Mouse (Mus musculus) embryonic facial prominence, embryonic 10.5 days (tissue): Measurements from ENCODE around the gene Rbfox3. TPM values are rescaled to one million over a fixed set of nuclear protein-coding genes. Genes with fewer than 3 reads are reported as not detected.

Experiments used
- DNase-seq: peaks from one replicate; pipeline ENCODE4 v3.0.0-alpha.2; 2017; ENCODE audit warnings: low spot score
- H3K27ac ChIP-seq: fragments of 300-500 bp; sonication (generic); replicated peaks from 2 replicates; pipeline ENCODE4 v1.5.1; 2016; ENCODE audit warnings: mild to moderate bottlenecking
- H3K27me3 ChIP-seq: fragments of 300-500 bp; sonication (generic); replicated peaks from 2 replicates; pipeline ENCODE4 v1.6.1; 2016; ENCODE audit warnings: low read depth, mild to moderate bottlenecking; ENCODE audit not compliant: poor library complexity, severe bottlenecking
- H3K36me3 ChIP-seq: fragments of 300-500 bp; sonication (generic); replicated peaks from 2 replicates; pipeline ENCODE4 v1.6.1; 2016; ENCODE audit warnings: mild to moderate bottlenecking, moderate library complexity
- H3K4me1 ChIP-seq: fragments of 300-500 bp; sonication (generic); 2 replicates; pipeline ENCODE4 v1.6.1; 2016
- H3K4me3 ChIP-seq: fragments of 300-500 bp; sonication (generic); 2 replicates; pipeline ENCODE4 v1.5.1; 2016; ENCODE audit warnings: mild to moderate bottlenecking, moderate library complexity
- H3K9me3 ChIP-seq: fragments of 300-500 bp; sonication (generic); 2 replicates; pipeline ENCODE4 v1.6.1; 2016; ENCODE audit warnings: mild to moderate bottlenecking
- WGBS: fragments of 180-500 bp; shearing (Covaris S2); methylation state at CpG from one replicate; pipeline ENCODE4 v1.1.7; 2016; 5-methylcytosine and 5-hydroxymethylcytosine counted together
- polyA plus RNA-seq: library from polyadenylated mRNA; unstranded; fragments of >200 nt; fragmentation: Nextera tagmentation; extraction: Ambion mirVana; gene quantifications from 2 replicates; pipeline ENCODE4 v1.2.1, GENCODE M21; 2016

Rbfox3 gene
- polyA plus RNA-seq, 1 experiment from 2014 or later, result 2.3 TPM

DNA sequence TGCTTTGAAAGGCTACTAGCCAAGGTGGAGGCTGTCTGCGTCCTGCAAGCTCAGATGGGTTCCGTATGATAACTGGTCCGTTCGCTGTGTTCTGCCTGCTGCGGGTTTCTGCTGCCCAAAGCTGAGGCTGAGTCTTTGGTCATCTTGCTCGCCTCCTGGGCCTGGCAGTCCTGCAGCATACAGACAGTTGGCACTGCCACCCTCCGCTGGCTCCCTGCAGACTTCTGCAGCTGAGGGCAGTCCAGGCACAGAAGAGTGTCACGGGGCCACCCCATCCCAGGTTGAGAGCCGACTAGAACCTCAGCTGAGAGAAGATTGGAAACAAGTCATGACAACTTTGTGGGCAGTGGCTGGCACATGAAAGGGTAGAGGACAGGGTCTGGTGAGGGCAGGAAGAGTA is 382.6 kb downstream of the Rbfox3 start:
- no peaks in the 10 kb centered on the region for H3K36me3 ChIP-seq
- H3K4me3 ChIP-seq, result no peak overlapping the region
- peaks cover 23% of the 10 kb centered on the region for H3K4me1 ChIP-seq
- peaks cover 22% of the 10 kb centered on the region; the same call in 1 of the 2 replicates for H3K27me3 ChIP-seq
- H3K9me3 ChIP-seq, result no peaks in the 10 kb centered on the region
- 88% methylated on average over 9 of the region's 9 CpGs for WGBS
- H3K27ac ChIP-seq, result no peak overlapping the region
- DNase-seq, result no peak

- WGBS, result 79% methylated on average over 11 of the region's 11 CpGs
- no peaks in the 10 kb centered on the region for H3K9me3 ChIP-seq
- peaks cover 13% of the 10 kb centered on the region for H3K4me1 ChIP-seq
- H3K27ac ChIP-seq, result no peak overlapping the region
- no peak for DNase-seq
- 0 out of 2 replicates have a peak, but pooled peaks cover 9% of the 10 kb centered on the region for H3K27me3 ChIP-seq
- no peak overlapping the region for H3K4me3 ChIP-seq
- no peaks in the 10 kb centered on the region for H3K36me3 ChIP-seq
Observed at GRCm38 (mm10) chr11:118525059-118525458, 386.3 kb downstream of the Rbfox3 start.

- Histone ChIP-seq H3K9me3 (no peaks in the 10 kb centered on the region), H3K4me3 (no peak overlapping the region), H3K4me1 (peaks cover 7% of the 10 kb centered on the region; the same call in 1 of the 2 replicates), H3K27me3 (0 out of 2 replicates have a peak, but pooled peaks cover 6% of the 10 kb centered on the region), H3K27ac (no peak overlapping the region; the same call in 1 of the 2 replicates), H3K36me3 (no peaks in the 10 kb centered on the region)
- no peak for DNase-seq
- WGBS, result 82% methylated on average over 4 of the region's 4 CpGs
Observed at GRCm38 (mm10) chr11:118523496-118524145, 387.8 kb downstream of the Rbfox3 start.

DNA sequence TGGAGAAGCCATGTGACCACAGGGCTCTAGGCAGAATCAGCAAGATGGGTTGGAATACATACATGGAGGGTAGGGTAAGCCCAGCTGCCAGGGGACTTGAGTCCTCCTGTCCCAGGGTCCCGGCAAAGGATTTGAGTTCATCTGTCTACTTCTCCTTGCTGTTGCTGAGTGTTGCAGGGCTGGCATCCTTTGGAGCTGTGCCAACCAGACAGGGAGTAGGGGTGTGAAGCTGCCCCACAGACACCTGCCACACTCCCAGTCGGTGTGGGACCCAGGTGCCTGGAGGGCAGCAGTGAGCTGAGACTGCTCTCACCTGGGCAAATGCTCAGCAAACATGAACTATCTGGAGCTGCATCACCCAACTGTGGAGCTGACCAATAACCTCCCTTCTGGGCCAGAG is 390.5 kb downstream of the Rbfox3 start:
- H3K9me3 ChIP-seq, result no peaks in the 10 kb centered on the region
- no peaks in the 10 kb centered on the region for H3K27me3 ChIP-seq
- peaks cover 23% of the 10 kb centered on the region for H3K4me1 ChIP-seq
- no peak overlapping the region for H3K27ac ChIP-seq
- H3K4me3 ChIP-seq, result no peak overlapping the region
- H3K36me3 ChIP-seq, result no peaks in the 10 kb centered on the region
- no peak for DNase-seq
- 88% methylated on average over 2 of the region's 2 CpGs for WGBS

GRCm38 (mm10) chr11:118520251-118520650 is 391.1 kb downstream of the Rbfox3 start:
- no peaks in the 10 kb centered on the region for H3K9me3 ChIP-seq
- no peak for DNase-seq
- H3K27ac ChIP-seq, result no peak overlapping the region
- 56% methylated on average over 5 of the region's 5 CpGs for WGBS
- H3K27me3 ChIP-seq, result no peaks in the 10 kb centered on the region
- H3K4me3 ChIP-seq, result no peak overlapping the region
- H3K36me3 ChIP-seq, result no peaks in the 10 kb centered on the region
- H3K4me1 ChIP-seq, result peaks cover 27% of the 10 kb centered on the region

- Histone ChIP-seq H3K4me1 (peaks cover 36% of the 10 kb centered on the region), H3K9me3 (no peaks in the 10 kb centered on the region), H3K27ac (no peak overlapping the region), H3K36me3 (no peaks in the 10 kb centered on the region), H3K4me3 (no peak overlapping the region), H3K27me3 (peaks cover 7% of the 10 kb centered on the region)
- no peak for DNase-seq
- 80% methylated on average over 7 of the region's 7 CpGs for WGBS
Observed at GRCm38 (mm10) chr11:118518743-118519142, 392.7 kb downstream of the Rbfox3 start.

- H3K4me3 ChIP-seq, result no peak overlapping the region
- H3K27me3 ChIP-seq, result peaks cover 7% of the 10 kb centered on the region
- H3K4me1 ChIP-seq, result peaks cover 44% of the 10 kb centered on the region
- H3K27ac ChIP-seq, result no peak overlapping the region
- no peaks in the 10 kb centered on the region for H3K36me3 ChIP-seq
- H3K9me3 ChIP-seq, result no peaks in the 10 kb centered on the region
- WGBS, result 82% methylated on average over 7 of the region's 7 CpGs
- no peak for DNase-seq
Observed at GRCm38 (mm10) chr11:118517924-118518323, 393.5 kb downstream of the Rbfox3 start.

- H3K9me3 ChIP-seq, result no peaks in the 10 kb centered on the region
- H3K36me3 ChIP-seq, result no peaks in the 10 kb centered on the region
- peaks cover 50% of the 10 kb centered on the region for H3K4me1 ChIP-seq
- H3K27me3 ChIP-seq, result peaks cover 23% of the 10 kb centered on the region
- H3K27ac ChIP-seq, result peak overlapping the region; percentile 63
- WGBS, result 51% methylated on average over 15 of the region's 15 CpGs
- H3K4me3 ChIP-seq, result no peak overlapping the region; the same call in 1 of the 2 replicates
- peak; percentile 34 for DNase-seq
Observed at GRCm38 (mm10) chr11:118512257-118512910, 399.0 kb downstream of the Rbfox3 start.

DNA sequence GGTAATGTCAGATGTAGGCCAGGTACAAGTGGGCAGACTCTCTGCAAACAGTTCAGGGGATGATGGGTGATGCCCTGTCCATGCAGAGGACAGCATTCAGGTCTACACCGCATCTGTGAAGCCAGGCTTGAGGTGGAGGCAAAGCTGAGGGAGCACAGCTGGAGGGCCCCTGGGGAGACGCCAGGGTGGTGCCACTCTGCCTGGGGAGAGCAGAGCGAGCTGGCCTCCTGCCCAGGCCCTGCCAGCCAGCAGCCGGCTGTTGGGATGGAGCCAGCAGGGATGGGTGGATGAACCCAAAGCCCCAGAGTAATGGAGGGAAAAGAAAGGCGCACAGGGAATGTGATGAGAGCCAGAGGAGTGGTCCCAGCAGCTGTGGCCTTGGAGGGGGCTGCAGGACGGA is 399.5 kb downstream of the Rbfox3 start:
- Histone ChIP-seq H3K4me1 (peaks cover 49% of the 10 kb centered on the region), H3K27me3 (peaks cover 25% of the 10 kb centered on the region), H3K9me3 (no peaks in the 10 kb centered on the region), H3K4me3 (no peak overlapping the region; the same call in 1 of the 2 replicates), H3K36me3 (no peaks in the 10 kb centered on the region), H3K27ac (peak overlapping the region; percentile 63)
- DNase-seq, result no peak
- WGBS, result 76% methylated on average over 6 of the region's 6 CpGs

GRCm38 (mm10) chr11:118508341-118508740 is 403.1 kb downstream of the Rbfox3 start:
- Histone ChIP-seq H3K4me1 (peaks cover 29% of the 10 kb centered on the region), H3K27me3 (peaks cover 49% of the 10 kb centered on the region), H3K27ac (no peak overlapping the region), H3K9me3 (no peaks in the 10 kb centered on the region), H3K4me3 (no peak overlapping the region), H3K36me3 (no peaks in the 10 kb centered on the region)
- DNase-seq, result no peak
- WGBS, result 81% methylated on average over 7 of the region's 7 CpGs

GRCm38 (mm10) chr11:118507904-118508303 is 403.5 kb downstream of the Rbfox3 start:
- peak; percentile 76 for DNase-seq
- WGBS, result 38% methylated on average over 5 of the region's 5 CpGs
- Histone ChIP-seq H3K4me3 (no peak overlapping the region), H3K27me3 (peaks cover 54% of the 10 kb centered on the region), H3K9me3 (no peaks in the 10 kb centered on the region), H3K4me1 (peaks cover 29% of the 10 kb centered on the region), H3K27ac (no peak overlapping the region), H3K36me3 (no peaks in the 10 kb centered on the region)

GRCm38 (mm10) chr11:118507095-118507494 is 404.3 kb downstream of the Rbfox3 start:
- Histone ChIP-seq H3K27me3 (peaks cover 62% of the 10 kb centered on the region), H3K4me1 (peaks cover 29% of the 10 kb centered on the region), H3K27ac (no peak overlapping the region), H3K9me3 (no peaks in the 10 kb centered on the region), H3K36me3 (no peaks in the 10 kb centered on the region), H3K4me3 (no peak overlapping the region)
- 80% methylated on average over 6 of the region's 6 CpGs for WGBS
- no peak for DNase-seq

GRCm38 (mm10) chr11:118504180-118504454 is 407.3 kb downstream of the Rbfox3 start:
- DNase-seq, result no peak
- no peaks in the 10 kb centered on the region for H3K9me3 ChIP-seq
- H3K36me3 ChIP-seq, result no peaks in the 10 kb centered on the region
- no peak overlapping the region for H3K27ac ChIP-seq
- no peak overlapping the region for H3K4me3 ChIP-seq
- peaks cover 48% of the 10 kb centered on the region for H3K27me3 ChIP-seq
- 77% methylated on average over 5 of the region's 5 CpGs for WGBS
- peaks cover 29% of the 10 kb centered on the region for H3K4me1 ChIP-seq
